Mouse (Mus musculus) G1E (cell line): ENCODE measurements at regions not wholly inside any gene's neighbourhood (a gene's known extent, or its start where the extent isn't known, plus 50 kb on each side); places are given as distances from the start of the nearest gene placed in this dataset.
"Not testable (repeated sequence)": the region's sequence is repeated elsewhere in the genome, so short reads cannot be mapped to it uniquely, and the experiment has no call there.

Experiments
- ATAC-seq: 2 replicates; pipeline ENCODE4 v1.8.0; 2016; ENCODE audit warnings: mild to moderate bottlenecking; ENCODE audit not compliant: insufficient number of reproducible peaks, poor library complexity, low FRiP score, severe bottlenecking; ENCODE audit errors: extremely low read depth
- DNase-seq: peaks from one replicate; pipeline ENCODE4 v3.0.0; 2012; ENCODE audit warnings: low spot score
- H3K27me3 ChIP-seq: 2 replicates; pipeline ENCODE4 v1.6.1; 2012; ENCODE audit warnings: mild to moderate bottlenecking, low read length, inconsistent platforms; ENCODE audit not compliant: insufficient read depth
- H3K36me3 ChIP-seq: replicated peaks from 2 replicates; pipeline ENCODE3; 2012; ENCODE audit warnings: mild to moderate bottlenecking, inconsistent platforms
- H3K4me1 ChIP-seq: 2 replicates; pipeline ENCODE4 v1.6.1; 2012; ENCODE audit warnings: low read depth, low read length, inconsistent platforms, mixed read lengths; ENCODE audit not compliant: insufficient read depth
- H3K4me3 ChIP-seq: 2 replicates; pipeline ENCODE4 v1.5.1; 2012; ENCODE audit warnings: low read depth, mild to moderate bottlenecking, inconsistent platforms, low read length, moderate library complexity, mixed read lengths
- H3K9me3 ChIP-seq: replicated peaks from 2 replicates; pipeline ENCODE4 v1.6.1; 2012; ENCODE audit warnings: inconsistent platforms
- CTCF ChIP-seq: IDR thresholded peaks from 2 replicates; pipeline ENCODE4 v1.5.1; 2012; ENCODE audit warnings: low read depth, low read length, inconsistent platforms, mixed read lengths
- GATA1 ChIP-seq: IDR thresholded peaks from 2 replicates; pipeline ENCODE4 v1.6.1; 2012; ENCODE audit warnings: borderline replicate concordance, low read length, inconsistent platforms, mixed read lengths
- GATA2 ChIP-seq: IDR thresholded peaks from 2 replicates; pipeline ENCODE4 v1.6.1; 2012; ENCODE audit warnings: low read depth, low read length, inconsistent platforms, borderline replicate concordance
- POLR2AphosphoS5 ChIP-seq: IDR thresholded peaks from 2 replicates; pipeline ENCODE4 v1.6.1; 2012; ENCODE audit warnings: low read depth, low read length, inconsistent platforms; ENCODE audit not compliant: insufficient replicate concordance
- TAL1 ChIP-seq: conservative IDR thresholded peaks from 2 replicates; pipeline ENCODE4 v1.6.1; 2012; ENCODE audit warnings: low read depth, low read length, inconsistent platforms, mixed read lengths

DNA sequence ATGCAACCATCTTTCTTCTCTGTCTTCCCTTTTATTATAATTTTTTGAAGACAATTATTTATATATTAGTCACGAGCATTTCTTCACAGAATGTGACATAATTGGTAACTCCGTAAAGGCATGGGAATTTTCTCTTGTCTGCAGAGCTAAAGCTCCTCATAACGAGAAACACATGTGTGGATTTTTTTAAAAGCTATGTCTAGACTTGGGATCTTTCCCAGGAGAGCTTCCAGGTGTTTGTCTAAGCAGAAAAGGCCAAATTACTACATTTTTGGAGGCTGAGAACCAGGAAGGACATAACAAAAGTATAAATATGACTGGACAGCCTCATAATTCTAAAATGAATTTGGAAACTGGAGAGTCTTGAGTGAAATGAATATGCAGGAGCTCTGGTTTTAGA lies 125.2 kb upstream of the Tmc3 start:
- ATAC-seq, result no peak
- no peaks in the 10 kb centered on the region for H3K9me3 ChIP-seq
- H3K4me1 ChIP-seq, result no peaks in the 10 kb centered on the region
- H3K36me3 ChIP-seq, result no peaks in the 10 kb centered on the region
- H3K27me3 ChIP-seq, result no peaks in the 10 kb centered on the region
- TF ChIP-seq TAL1 (no peak), CTCF (no peak), GATA1 (no peak), GATA2 (no peak), POLR2AphosphoS5 (no peak)
- no peak for DNase-seq
- H3K4me3 ChIP-seq, result no peak overlapping the region

DNA sequence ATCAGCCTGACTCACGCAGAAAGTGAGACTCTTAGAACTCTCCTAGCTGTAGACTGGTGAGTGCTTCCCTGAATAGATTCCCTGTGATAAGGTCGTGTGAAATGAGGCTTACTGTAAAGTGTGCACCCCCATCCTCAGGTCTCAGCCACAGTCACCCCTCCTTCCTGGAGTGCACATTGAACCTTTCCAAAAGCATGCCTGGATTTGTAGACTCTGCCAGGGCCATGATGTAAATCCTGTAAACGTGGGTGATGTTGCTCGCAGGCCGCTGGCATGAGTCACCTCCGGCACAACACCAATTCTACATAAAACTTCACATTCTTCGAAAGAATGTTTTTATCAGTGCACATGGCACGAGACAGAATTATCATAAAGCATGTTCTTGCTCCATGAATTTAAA lies 117.7 kb upstream of the Tmc3 start:
- Histone ChIP-seq H3K27me3 (no peaks in the 10 kb centered on the region), H3K36me3 (no peaks in the 10 kb centered on the region), H3K4me1 (no peaks in the 10 kb centered on the region), H3K9me3 (no peaks in the 10 kb centered on the region), H3K4me3 (no peak overlapping the region)
- ATAC-seq (no peak), DNase-seq (no peak)
- TF ChIP-seq CTCF, result no peak
- TF ChIP-seq GATA2, result no peak
- no peak for TF ChIP-seq GATA1
- no peak for TF ChIP-seq POLR2AphosphoS5
- TF ChIP-seq TAL1, result no peak

DNA sequence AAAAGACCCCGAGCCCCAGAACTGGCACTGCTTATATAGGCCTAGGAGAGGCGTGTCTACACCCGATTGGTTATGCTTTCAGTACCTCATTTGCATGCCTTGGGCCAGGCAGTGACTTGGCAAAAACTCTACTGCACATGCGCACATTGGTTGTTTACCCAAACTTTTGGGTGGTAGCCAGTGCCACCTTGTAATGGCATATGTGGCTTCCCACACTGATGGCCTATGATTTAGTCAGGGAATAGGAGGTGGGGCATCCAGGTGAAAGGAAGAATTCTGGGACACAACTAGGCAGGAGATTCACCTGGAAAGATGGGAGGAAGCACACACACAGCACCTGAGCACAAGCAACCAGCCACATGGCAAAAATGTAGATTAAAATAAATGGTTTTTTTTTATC lies 114.9 kb upstream of the Tmc3 start:
- H3K4me1 ChIP-seq, ATAC-seq, H3K9me3 ChIP-seq, DNase-seq, H3K4me3 ChIP-seq, H3K27me3 ChIP-seq, H3K36me3 ChIP-seq: not testable (repeated sequence)

DNA sequence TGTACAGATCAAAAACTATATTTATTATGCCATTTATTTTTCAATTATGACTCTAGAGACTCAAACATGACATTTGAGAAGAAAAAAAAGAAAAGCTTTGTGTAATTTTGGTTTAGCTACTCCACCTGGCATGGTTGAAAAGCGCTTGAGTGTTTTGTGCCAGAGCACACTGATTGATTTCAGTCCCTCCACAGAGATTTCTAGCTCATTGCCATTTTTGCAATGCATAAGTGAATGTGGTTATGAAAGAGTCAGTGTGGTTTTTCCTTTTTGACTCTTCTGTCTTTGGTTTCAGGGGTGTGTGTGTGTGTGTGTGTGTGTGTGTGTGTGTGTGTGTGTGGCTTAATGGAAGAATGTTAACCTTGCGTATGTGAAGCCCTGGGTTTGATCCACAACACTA lies 113.6 kb upstream of the Tmc3 start:
- Histone ChIP-seq H3K9me3 (no peaks in the 10 kb centered on the region), H3K36me3 (no peaks in the 10 kb centered on the region), H3K4me3 (no peak overlapping the region), H3K27me3 (no peaks in the 10 kb centered on the region), H3K4me1 (no peaks in the 10 kb centered on the region)
- no peak for TF ChIP-seq TAL1
- TF ChIP-seq GATA1, result no peak
- TF ChIP-seq GATA2, result no peak
- no peak for TF ChIP-seq POLR2AphosphoS5
- TF ChIP-seq CTCF, result no peak
- no peak for ATAC-seq
- DNase-seq, result no peak

DNA sequence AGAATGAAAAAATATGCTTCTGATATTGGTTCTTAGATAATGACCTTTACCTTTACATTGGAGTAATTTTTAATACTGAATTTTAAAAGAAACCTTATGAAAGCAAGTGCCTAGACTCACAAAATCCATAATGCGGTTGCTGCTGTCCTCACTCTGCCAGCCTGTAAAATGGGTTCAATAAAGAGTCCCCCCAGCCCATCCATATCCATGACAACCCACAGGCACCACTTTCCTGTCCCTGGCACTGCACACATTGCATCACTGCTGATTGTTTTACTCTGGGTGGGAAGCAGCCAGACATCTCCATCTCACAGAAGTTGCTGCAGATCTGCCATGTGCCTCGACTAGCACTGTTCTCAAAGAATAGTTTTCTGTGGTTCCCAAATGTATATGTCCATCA lies 110.3 kb upstream of the Tmc3 start:
- ATAC-seq (no peak), DNase-seq (no peak)
- TF ChIP-seq GATA2 (no peak), CTCF (no peak), TAL1 (no peak), POLR2AphosphoS5 (no peak), GATA1 (no peak)
- no peaks in the 10 kb centered on the region for H3K36me3 ChIP-seq
- no peaks in the 10 kb centered on the region for H3K27me3 ChIP-seq
- no peaks in the 10 kb centered on the region for H3K4me1 ChIP-seq
- H3K9me3 ChIP-seq, result no peaks in the 10 kb centered on the region
- no peak overlapping the region for H3K4me3 ChIP-seq

DNA sequence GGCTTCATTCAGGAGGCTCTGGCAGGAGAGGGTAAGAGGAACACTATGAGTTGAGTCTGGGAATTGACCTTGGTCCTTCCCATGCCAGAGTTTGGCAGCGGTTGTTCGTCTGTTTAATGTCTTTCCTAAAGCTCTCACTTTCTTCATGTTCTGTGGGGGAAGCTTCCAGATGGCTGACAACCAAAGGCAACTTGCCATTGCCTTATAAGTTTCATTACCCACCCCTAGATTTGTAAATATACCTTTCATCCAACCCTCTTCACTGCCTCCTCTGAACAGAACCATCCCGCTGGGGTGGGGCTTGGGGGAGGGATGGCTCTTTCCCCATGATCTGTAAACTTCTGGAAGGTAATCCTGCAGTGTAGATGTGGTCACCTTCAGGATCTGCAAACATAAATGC lies 109.7 kb upstream of the Tmc3 start:
- ATAC-seq, result no peak

DNA sequence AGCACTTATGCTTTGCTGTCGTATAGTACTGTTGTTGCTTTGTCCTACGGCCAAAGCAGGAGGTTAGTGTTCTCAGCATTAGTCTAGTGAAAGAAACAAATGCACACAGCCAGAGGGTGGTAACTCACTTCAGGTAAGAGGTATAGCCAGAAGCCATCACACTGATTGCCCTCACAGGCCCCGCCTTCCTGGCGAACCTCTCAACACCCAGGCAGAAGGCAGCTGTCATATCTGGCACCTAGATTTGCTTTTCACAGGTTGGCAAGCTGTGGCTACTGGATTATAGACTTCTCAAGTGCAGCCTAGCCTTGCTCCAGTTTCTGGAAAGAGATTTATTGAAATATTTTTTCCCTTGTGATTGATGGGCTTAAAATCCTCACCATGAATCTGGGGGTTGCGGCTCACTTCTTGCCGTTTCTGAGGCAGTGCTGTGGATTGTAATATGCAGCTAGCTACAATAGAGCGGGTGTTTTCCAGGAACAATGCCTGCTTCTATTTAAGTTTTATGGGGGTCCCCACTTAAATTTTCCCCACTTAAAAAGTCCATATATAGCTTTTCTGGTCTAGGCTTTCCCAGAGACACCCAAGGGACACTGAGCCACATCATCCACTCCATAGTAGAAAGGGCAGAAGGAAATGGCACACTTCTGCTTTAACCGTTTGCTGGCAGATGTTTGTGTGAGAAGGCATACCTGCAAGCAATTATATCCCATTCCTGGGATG lies 109.1 kb upstream of the Tmc3 start:
- H3K4me3 ChIP-seq, result no peak overlapping the region
- no peaks in the 10 kb centered on the region for H3K4me1 ChIP-seq
- ATAC-seq (no peak), DNase-seq (no peak)
- TF ChIP-seq CTCF (no peak), TAL1 (no peak), POLR2AphosphoS5 (no peak), GATA1 (no peak), GATA2 (no peak)
- no peaks in the 10 kb centered on the region for H3K9me3 ChIP-seq
- H3K27me3 ChIP-seq, result no peaks in the 10 kb centered on the region
- no peaks in the 10 kb centered on the region for H3K36me3 ChIP-seq

More for the DNA sequence above, 109.7 kb upstream of the Tmc3 start:
- Histone ChIP-seq H3K27me3 (no peaks in the 10 kb centered on the region), H3K4me1 (no peaks in the 10 kb centered on the region), H3K36me3 (no peaks in the 10 kb centered on the region), H3K4me3 (no peak overlapping the region), H3K9me3 (no peaks in the 10 kb centered on the region)
- DNase-seq, result no peak
- TF ChIP-seq POLR2AphosphoS5 (no peak), GATA2 (no peak), TAL1 (no peak), GATA1 (no peak), CTCF (no peak)
